Mouse (Mus musculus): ENCODE results near the gene Cd36. TPM values are rescaled to one million over a fixed set of nuclear protein-coding genes. Genes with fewer than 3 reads are reported as not detected.

The Cd36 gene
- polyA plus RNA-seq, 1 experiment from 2014 or later = 25.0 TPM

- TF ChIP-seq CTCF (IDR thresholded peaks at IDR 0.05; ENCODE audit: low read depth) = no peak
- ATAC-seq (replicated peaks; ENCODE audit: low FRiP score, low read depth) = no peak
- no peak overlapping the region for H3K9ac ChIP-seq (ENCODE audit: low read depth, low read length)
- H3K4me1 ChIP-seq (replicated peaks; ENCODE audit: insufficient read depth, low read length) = no peaks in the 10 kb centered on the region
- H3K27me3 ChIP-seq (ENCODE audit: insufficient read depth, low read length) = no peaks in the 10 kb centered on the region
- WGBS = 93% methylated on average over 3 of the region's 3 CpGs
- H3K9me3 ChIP-seq (replicated peaks; ENCODE audit: low read length) = no peaks in the 10 kb centered on the region
- no peaks in the 10 kb centered on the region for H3K36me3 ChIP-seq (ENCODE audit: insufficient read depth, low read length)
- DNase-seq (ENCODE audit: low spot score) = no peak
- H3K4me2 ChIP-seq (ENCODE audit: low read length) = no peak overlapping the region
- no peak overlapping the region for H3K4me3 ChIP-seq (replicated peaks; ENCODE audit: low read depth, low read length)
- H3K27ac ChIP-seq = no peak overlapping the region
Measured at GRCm38 (mm10) chr5:17806774-17807377, 81.7 kb downstream of the Cd36 start.

GRCm38 (mm10) chr5:17776571-17776970 lies 112.0 kb downstream of the Cd36 start:
- Histone ChIP-seq H3K27ac (no peak overlapping the region), H3K36me3 (ENCODE audit: insufficient read depth, low read length) (no peaks in the 10 kb centered on the region), H3K9ac (ENCODE audit: low read depth, low read length) (no peak overlapping the region), H3K4me1 (replicated peaks; ENCODE audit: insufficient read depth, low read length) (no peaks in the 10 kb centered on the region), H3K4me2 (ENCODE audit: low read length) (no peak overlapping the region), H3K27me3 (ENCODE audit: insufficient read depth, low read length) (no peaks in the 10 kb centered on the region), H3K9me3 (replicated peaks; ENCODE audit: low read length) (no peaks in the 10 kb centered on the region), H3K4me3 (replicated peaks; ENCODE audit: low read depth, low read length) (no peak overlapping the region)
- ATAC-seq (replicated peaks; ENCODE audit: low FRiP score, low read depth) (no peak), DNase-seq (ENCODE audit: low spot score) (peak; percentile 85)
- no peak for TF ChIP-seq CTCF (IDR thresholded peaks at IDR 0.05; ENCODE audit: low read depth)
- 93% methylated on average over 6 of the region's 6 CpGs for WGBS

GRCm38 (mm10) chr5:17770328-17770727 lies 118.3 kb downstream of the Cd36 start:
- DNase-seq (ENCODE audit: low spot score) = no peak
- ATAC-seq (replicated peaks; ENCODE audit: low FRiP score, low read depth) = no peak
- no peak overlapping the region for H3K9ac ChIP-seq (ENCODE audit: low read depth, low read length)
- no peaks in the 10 kb centered on the region for H3K9me3 ChIP-seq (replicated peaks; ENCODE audit: low read length)
- no peak for TF ChIP-seq CTCF (IDR thresholded peaks at IDR 0.05; ENCODE audit: low read depth)
- H3K36me3 ChIP-seq (ENCODE audit: insufficient read depth, low read length) = no peaks in the 10 kb centered on the region
- no peak overlapping the region for H3K4me3 ChIP-seq (replicated peaks; ENCODE audit: low read depth, low read length)
- no peaks in the 10 kb centered on the region for H3K4me1 ChIP-seq (replicated peaks; ENCODE audit: insufficient read depth, low read length)
- H3K4me2 ChIP-seq (ENCODE audit: low read length) = no peak overlapping the region
- WGBS = 93% methylated on average over 2 of the region's 2 CpGs
- no peaks in the 10 kb centered on the region for H3K27me3 ChIP-seq (ENCODE audit: insufficient read depth, low read length)
- H3K27ac ChIP-seq = no peak overlapping the region

GRCm38 (mm10) chr5:17766006-17766677 lies 122.5 kb downstream of the Cd36 start:
- DNase-seq (ENCODE audit: low spot score) = peak; percentile 92
- ATAC-seq (replicated peaks; ENCODE audit: low FRiP score, low read depth) = no peak
- Histone ChIP-seq H3K9ac (ENCODE audit: low read depth, low read length) (no peak overlapping the region), H3K4me2 (ENCODE audit: low read length) (no peak overlapping the region), H3K4me3 (replicated peaks; ENCODE audit: low read depth, low read length) (no peak overlapping the region), H3K27me3 (ENCODE audit: insufficient read depth, low read length) (no peaks in the 10 kb centered on the region), H3K27ac (no peak overlapping the region), H3K9me3 (replicated peaks; ENCODE audit: low read length) (no peaks in the 10 kb centered on the region), H3K4me1 (replicated peaks; ENCODE audit: insufficient read depth, low read length) (no peaks in the 10 kb centered on the region), H3K36me3 (ENCODE audit: insufficient read depth, low read length) (no peaks in the 10 kb centered on the region)
- peak; percentile 77 for TF ChIP-seq CTCF (IDR thresholded peaks at IDR 0.05; ENCODE audit: low read depth)
- WGBS = 60% methylated on average over 4 of the region's 4 CpGs

GRCm38 (mm10) chr5:17753471-17754005 lies 135.1 kb downstream of the Cd36 start:
- Histone ChIP-seq H3K9me3 (replicated peaks; ENCODE audit: low read length) (no peaks in the 10 kb centered on the region), H3K4me1 (replicated peaks; ENCODE audit: insufficient read depth, low read length) (no peaks in the 10 kb centered on the region), H3K4me3 (replicated peaks; ENCODE audit: low read depth, low read length) (no peak overlapping the region), H3K27ac (no peak overlapping the region), H3K9ac (ENCODE audit: low read depth, low read length) (no peak overlapping the region), H3K27me3 (ENCODE audit: insufficient read depth, low read length) (no peaks in the 10 kb centered on the region), H3K4me2 (ENCODE audit: low read length) (no peak overlapping the region), H3K36me3 (ENCODE audit: insufficient read depth, low read length) (no peaks in the 10 kb centered on the region)
- 80% methylated on average over 7 of the region's 7 CpGs for WGBS
- TF ChIP-seq CTCF (IDR thresholded peaks at IDR 0.05; ENCODE audit: low read depth) = no peak
- DNase-seq (ENCODE audit: low spot score) (no peak), ATAC-seq (replicated peaks; ENCODE audit: low FRiP score, low read depth) (no peak)

- no peak overlapping the region for H3K4me2 ChIP-seq (ENCODE audit: low read length)
- no peak for TF ChIP-seq CTCF (IDR thresholded peaks at IDR 0.05; ENCODE audit: low read depth)
- H3K4me1 ChIP-seq (replicated peaks; ENCODE audit: insufficient read depth, low read length) = no peaks in the 10 kb centered on the region
- ATAC-seq (replicated peaks; ENCODE audit: low FRiP score, low read depth) (no peak), DNase-seq (ENCODE audit: low spot score) (no peak)
- H3K4me3 ChIP-seq (replicated peaks; ENCODE audit: low read depth, low read length) = no peak overlapping the region
- WGBS = 84% methylated on average over 3 of the region's 3 CpGs
- H3K9me3 ChIP-seq (replicated peaks; ENCODE audit: low read length) = no peaks in the 10 kb centered on the region
- no peaks in the 10 kb centered on the region for H3K27me3 ChIP-seq (ENCODE audit: insufficient read depth, low read length)
- H3K36me3 ChIP-seq (ENCODE audit: insufficient read depth, low read length) = no peaks in the 10 kb centered on the region
- no peak overlapping the region for H3K27ac ChIP-seq
- no peak overlapping the region for H3K9ac ChIP-seq (ENCODE audit: low read depth, low read length)
Measured at GRCm38 (mm10) chr5:17748293-17748692, 140.3 kb downstream of the Cd36 start.
